ENCODE assay signal across 22 mouse cellular contexts in genomic region chr1:79637768-79638167, GRCm38 (mm10). TPM values are rescaled to one million over a fixed set of nuclear protein-coding genes. Genes with fewer than 3 reads are reported as not detected.
DNase-seq lines count a peak whose midpoint lies in the region; ATAC-seq and TF ChIP-seq lines count a peak whose summit lies in the region.
"Had no signal": no experiment of that assay in that cellular context is flagged by ENCODE, and none has a peak within 500 bp of the region (broad histone marks: within the 10 kb centered on the region; RNA-seq: fewer than 3 reads in every experiment).

No protein-coding gene starts in this region.

- 58% methylated on average over 2 of the region's 2 CpGs for WGBS in stomach, postnatal 0 days
- 84% methylated on average over 2 of the region's 2 CpGs for WGBS in intestine, embryonic 16.5 days

- peak overlapping the region; percentile 71 for H3K27ac ChIP-seq in stomach, postnatal 0 days (replicated peaks)
- no peak overlapping the region for H3K27ac ChIP-seq in intestine, embryonic 16.5 days (ENCODE audit: low read length)
- H3K27ac ChIP-seq: embryonic facial prominence, embryonic 10.5 days; forebrain, embryonic 13.5 days; gastrocnemius, adult 2 months; heart, embryonic 10.5 days; hindbrain, embryonic 12.5 days had no signal

- peak; percentile 94 for ATAC-seq in stomach, postnatal 0 days (ENCODE audit: low FRiP score, low TSS enrichment)
- no peak for ATAC-seq in intestine, embryonic 16.5 days
- ATAC-seq: forebrain, embryonic 13.5 days; forebrain, postnatal 0 days; Patski had no signal

- H3K4me3 ChIP-seq in stomach, postnatal 0 days (ENCODE audit: low read depth, low read length), result no peak overlapping the region
- no peak overlapping the region for H3K4me3 ChIP-seq in intestine, embryonic 16.5 days (ENCODE audit: low read length)
- H3K4me3 ChIP-seq: embryonic facial prominence, embryonic 10.5 days; forebrain, embryonic 13.5 days; gastrocnemius, adult 2 months; heart, embryonic 10.5 days; hindbrain, embryonic 12.5 days had no signal

- no peaks in the 10 kb centered on the region for H3K36me3 ChIP-seq in stomach, postnatal 0 days (ENCODE audit: control insufficient read depth, insufficient read depth, low read length)
- H3K36me3 ChIP-seq in intestine, embryonic 16.5 days (ENCODE audit: control insufficient read depth, insufficient read depth, low read length), result no peaks in the 10 kb centered on the region
- H3K36me3 ChIP-seq: embryonic facial prominence, embryonic 10.5 days; heart, embryonic 10.5 days; hindbrain, embryonic 12.5 days had no signal

- no peaks in the 10 kb centered on the region for H3K9me3 ChIP-seq in stomach, postnatal 0 days (ENCODE audit: control insufficient read depth, low read length)
- H3K9me3 ChIP-seq in intestine, embryonic 16.5 days (ENCODE audit: control insufficient read depth, low read length), result no peaks in the 10 kb centered on the region
- H3K9me3 ChIP-seq: embryonic facial prominence, embryonic 10.5 days; forebrain, embryonic 13.5 days; heart, embryonic 10.5 days; hindbrain, embryonic 12.5 days had no signal

- no peak for TF ChIP-seq CTCF in stomach, postnatal 0 days (IDR thresholded peaks at IDR 0.05; ENCODE audit: low read depth)

- H3K4me2 ChIP-seq in stomach, postnatal 0 days (replicated peaks; ENCODE audit: low read depth), result no peak overlapping the region
- H3K4me2 ChIP-seq in intestine, embryonic 16.5 days (ENCODE audit: low read depth, low read length), result no peak overlapping the region
- H3K4me2 ChIP-seq: forebrain, embryonic 13.5 days; hindbrain, embryonic 12.5 days had no signal

- peak; percentile 79 for DNase-seq in urinary bladder, postnatal 14 days (ENCODE audit: low spot score)
- no peak for DNase-seq in urinary bladder, adult 2 months (ENCODE audit: low spot score)
- DNase-seq in lung, postnatal 10 days, result peak; percentile 9
- DNase-seq in lung, postnatal 4 days, result peak; percentile 9 to 56
- peak; percentile 73 for DNase-seq in stomach, postnatal 0 days (ENCODE audit: low spot score)
- no peak for DNase-seq in thymus, postnatal 4 days
- DNase-seq: adrenal gland, adult 2 months; adrenal gland, postnatal 36 days; cerebellum, adult 2 months; cerebellum, postnatal 10 days; forebrain, postnatal 0 days; gastrocnemius, adult 2 months; gastrocnemius, postnatal 25 days; heart, postnatal 10 days; heart, postnatal 4 days had no signal

- no peak overlapping the region for H3K9ac ChIP-seq in stomach, postnatal 0 days (ENCODE audit: low read length)
- H3K9ac ChIP-seq in intestine, embryonic 16.5 days (ENCODE audit: low read depth, low read length), result no peak overlapping the region
- H3K9ac ChIP-seq: forebrain, embryonic 13.5 days; forebrain, postnatal 0 days; hindbrain, embryonic 12.5 days had no signal

- H3K27me3 ChIP-seq in stomach, postnatal 0 days (ENCODE audit: control insufficient read depth, insufficient read depth, low read length), result no peaks in the 10 kb centered on the region
- no peaks in the 10 kb centered on the region for H3K27me3 ChIP-seq in intestine, embryonic 16.5 days (replicated peaks; ENCODE audit: control insufficient read depth, insufficient read depth, low read length)
- H3K27me3 ChIP-seq: CH12.LX; forebrain, embryonic 13.5 days; hindbrain, embryonic 12.5 days; Patski had no signal

- no peaks in the 10 kb centered on the region for H3K4me1 ChIP-seq in stomach, postnatal 0 days (replicated peaks; ENCODE audit: control insufficient read depth, insufficient read depth)
- 0 out of 2 replicates have a peak, but pooled peaks cover 3% of the 10 kb centered on the region for H3K4me1 ChIP-seq in intestine, embryonic 16.5 days (ENCODE audit: control insufficient read depth, insufficient read depth, low read length)
- H3K4me1 ChIP-seq: forebrain, embryonic 13.5 days; heart, embryonic 10.5 days; hindbrain, embryonic 12.5 days had no signal

- peak; percentile 71 for TF ChIP-seq EP300 in stomach, postnatal 0 days (optimal IDR thresholded peaks at IDR 0.05)

RNA-seq across cellular contexts. Expression of gene Ap1s3, which starts 34.0 kb away (rescaled TPM):
- polyA plus RNA-seq in urinary bladder, adult 2 months (2012; rRNA removed), result 9.7 and 13.3 TPM in 2 replicates
- 0.94 and 1.4 TPM in 2 replicates for polyA plus RNA-seq in stomach, postnatal 0 days (2015; fragmentation: Nextera tagmentation; extraction: Ambion mirVana)
- 0.35 and 0.62 TPM in 2 replicates for polyA plus RNA-seq in intestine, embryonic 16.5 days (2015; fragmentation: Nextera tagmentation; extraction: Ambion mirVana)

Comparison
In these comparisons a context has a peak if more than half of its experiments do, and no peak if none do; other contexts are left out.
1. DNase-seq: peak in urinary bladder, postnatal 14 days (single experiment), lung, postnatal 10 days (single experiment), lung, postnatal 4 days (2 of 2) and stomach, postnatal 0 days (single experiment); none in urinary bladder, adult 2 months (single experiment) and thymus, postnatal 4 days (single experiment).